Mouse (Mus musculus): ENCODE measurements around the gene Zfp207. TPM values are rescaled to one million over a fixed set of nuclear protein-coding genes. Genes with fewer than 3 reads are reported as not detected.
A peak's percentile ranks its signal among the peaks of the same experiment; 100 is the strongest.
"Not testable (repeated sequence)": the region's sequence is repeated elsewhere in the genome, so short reads cannot be mapped to it uniquely, and the experiment has no call there.

The Zfp207 gene
- 193 and 196 TPM in 2 replicates for polyA plus RNA-seq (2015; fragmentation: Nextera tagmentation; extraction: Ambion mirVana)

DNA sequence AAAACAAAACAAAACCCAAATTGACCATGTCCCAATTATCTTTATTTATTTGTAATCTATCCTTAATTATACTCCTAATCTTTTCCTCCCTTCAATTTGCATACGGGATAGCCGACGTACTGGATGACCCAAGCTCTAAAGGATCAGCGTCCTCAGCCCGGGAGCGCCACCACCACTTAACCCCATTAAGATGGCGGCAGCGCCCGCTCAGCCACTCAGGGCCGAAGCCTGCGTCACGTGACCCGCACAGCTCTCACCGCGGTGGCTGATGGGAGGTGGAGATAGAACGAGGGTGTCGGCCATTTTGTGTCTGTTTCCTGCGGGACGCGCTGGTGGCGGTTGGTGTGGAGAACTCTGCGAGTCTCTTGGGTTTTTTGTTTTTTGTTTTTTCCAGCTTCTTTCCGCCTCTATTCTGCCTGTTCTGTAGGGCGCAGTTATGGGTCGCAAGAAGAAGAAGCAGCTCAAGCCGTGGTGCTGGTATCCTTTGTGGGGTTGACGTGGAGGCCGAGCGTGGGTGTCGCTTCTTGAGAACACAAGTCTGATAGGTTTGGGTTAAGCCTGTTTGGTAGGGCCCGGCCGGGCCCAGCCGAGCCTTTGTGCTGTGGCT, at the start of gene Zfp207:
Gene Zfp207 (plus strand): TSS at position 261 of the 607 bp plus-strand sequence.
- H3K27me3 ChIP-seq = no peaks in the 10 kb centered on the region
- H3K4me3 ChIP-seq = peak within 1 kb of the TSS; percentile 85
- H3K9me3 ChIP-seq = no peaks in the 10 kb centered on the region
- peak within 1 kb of the TSS; percentile 69 for H3K4me2 ChIP-seq
- ATAC-seq (ENCODE audit: insufficient number of reproducible peaks, low FRiP score, low TSS enrichment, low read depth) = peak; percentile 95
- peak within 1 kb of the TSS; percentile 93 for H3K27ac ChIP-seq
- peaks cover 27% of the 10 kb centered on the region; the same call in 1 of the 2 replicates for H3K4me1 ChIP-seq
- H3K9ac ChIP-seq = peak within 1 kb of the TSS; percentile 97
- H3K36me3 ChIP-seq = peaks cover 16% of the 10 kb centered on the region
- WGBS = under 1% methylated on average over 33 of the region's 33 CpGs

GRCm38 (mm10) chr11:80335609-80336350, 47.3 kb upstream of the Zfp207 start:
- Histone ChIP-seq H3K4me2 (no peak overlapping the region), H3K9ac (no peak overlapping the region), H3K36me3 (no peaks in the 10 kb centered on the region), H3K9me3 (no peaks in the 10 kb centered on the region), H3K27me3 (no peaks in the 10 kb centered on the region), H3K4me1 (0 out of 2 replicates have a peak, but pooled peaks cover 3% of the 10 kb centered on the region), H3K4me3 (no peak overlapping the region), H3K27ac (no peak overlapping the region)
- 2% methylated on average over 7 of the region's 7 CpGs for WGBS
- ATAC-seq (ENCODE audit: insufficient number of reproducible peaks, low FRiP score, low TSS enrichment, low read depth) = no peak

DNA sequence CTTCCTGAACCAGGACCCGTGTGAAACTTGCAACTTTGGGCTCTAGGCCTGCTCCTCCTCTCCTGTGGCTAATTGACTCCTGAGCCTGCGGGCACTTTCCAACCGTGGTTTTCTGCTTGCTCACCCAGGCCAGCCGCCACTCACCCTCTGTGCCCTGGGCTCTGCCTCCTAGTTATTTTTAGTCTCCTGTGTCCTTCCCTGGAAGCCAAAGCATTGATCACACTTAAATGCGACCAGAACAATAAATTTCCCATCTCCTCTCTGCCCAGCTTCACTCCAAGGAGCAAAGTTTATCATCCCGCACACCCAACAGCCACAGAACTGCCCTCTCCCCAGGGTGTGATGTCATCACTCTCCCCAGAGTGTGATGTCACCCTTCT, 46.7 kb upstream of the Zfp207 start:
- H3K9ac ChIP-seq = no peak overlapping the region
- H3K4me1 ChIP-seq = 0 out of 2 replicates have a peak, but pooled peaks cover 3% of the 10 kb centered on the region
- no peak overlapping the region for H3K4me3 ChIP-seq
- H3K27me3 ChIP-seq = no peaks in the 10 kb centered on the region
- no peaks in the 10 kb centered on the region for H3K36me3 ChIP-seq
- no peak overlapping the region for H3K4me2 ChIP-seq
- 14% methylated on average over 6 of the region's 6 CpGs for WGBS
- no peak for ATAC-seq (ENCODE audit: insufficient number of reproducible peaks, low FRiP score, low TSS enrichment, low read depth)
- H3K27ac ChIP-seq = no peak overlapping the region
- no peaks in the 10 kb centered on the region for H3K9me3 ChIP-seq

GRCm38 (mm10) chr11:80342482-80342881, 40.6 kb upstream of the Zfp207 start:
- 11% methylated on average over 2 of the region's 2 CpGs for WGBS
- Histone ChIP-seq H3K9me3 (no peaks in the 10 kb centered on the region), H3K27ac (no peak overlapping the region), H3K27me3 (no peaks in the 10 kb centered on the region), H3K9ac (no peak overlapping the region), H3K4me3 (no peak overlapping the region), H3K36me3 (no peaks in the 10 kb centered on the region), H3K4me2 (no peak overlapping the region), H3K4me1 (no peaks in the 10 kb centered on the region)
- ATAC-seq (ENCODE audit: insufficient number of reproducible peaks, low FRiP score, low TSS enrichment, low read depth) = no peak

GRCm38 (mm10) chr11:80351832-80352430, 31.1 kb upstream of the Zfp207 start:
- WGBS = 66% methylated on average over 5 of the region's 5 CpGs
- Histone ChIP-seq H3K4me1 (no peaks in the 10 kb centered on the region), H3K9ac (no peak overlapping the region), H3K27ac (no peak overlapping the region), H3K27me3 (no peaks in the 10 kb centered on the region), H3K4me3 (no peak overlapping the region), H3K9me3 (no peaks in the 10 kb centered on the region), H3K36me3 (no peaks in the 10 kb centered on the region), H3K4me2 (no peak overlapping the region)
- ATAC-seq (ENCODE audit: insufficient number of reproducible peaks, low FRiP score, low TSS enrichment, low read depth) = no peak

DNA sequence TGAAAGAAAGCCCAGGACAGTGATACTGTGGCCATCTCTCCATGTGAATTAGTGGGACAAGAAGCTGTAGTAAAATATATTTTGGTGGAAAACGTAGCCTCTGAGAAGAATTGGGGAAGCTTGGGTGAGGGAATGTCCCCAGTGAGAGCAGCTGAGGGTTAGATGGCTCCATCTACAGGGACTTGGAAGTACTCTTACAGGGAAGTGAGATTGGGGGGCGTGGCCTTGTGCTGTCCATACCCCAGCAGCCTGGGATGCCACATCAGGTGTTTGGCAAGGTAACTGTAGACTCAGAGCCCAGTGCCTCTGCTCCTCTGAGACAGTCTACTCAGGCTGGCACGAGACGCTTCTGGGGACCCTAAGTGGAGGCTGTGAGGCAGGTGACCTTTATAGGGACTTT, 28.2 kb upstream of the Zfp207 start:
- H3K27ac ChIP-seq = no peak overlapping the region
- H3K4me1 ChIP-seq = no peaks in the 10 kb centered on the region
- peaks cover 8% of the 10 kb centered on the region; the same call in 1 of the 2 replicates for H3K36me3 ChIP-seq
- no peak overlapping the region for H3K9ac ChIP-seq
- H3K4me2 ChIP-seq = no peak overlapping the region
- H3K27me3 ChIP-seq = no peaks in the 10 kb centered on the region
- WGBS = 40% methylated on average over 4 of the region's 4 CpGs
- H3K9me3 ChIP-seq = no peaks in the 10 kb centered on the region
- H3K4me3 ChIP-seq = no peak overlapping the region
- no peak for ATAC-seq (ENCODE audit: insufficient number of reproducible peaks, low FRiP score, low TSS enrichment, low read depth)

DNA sequence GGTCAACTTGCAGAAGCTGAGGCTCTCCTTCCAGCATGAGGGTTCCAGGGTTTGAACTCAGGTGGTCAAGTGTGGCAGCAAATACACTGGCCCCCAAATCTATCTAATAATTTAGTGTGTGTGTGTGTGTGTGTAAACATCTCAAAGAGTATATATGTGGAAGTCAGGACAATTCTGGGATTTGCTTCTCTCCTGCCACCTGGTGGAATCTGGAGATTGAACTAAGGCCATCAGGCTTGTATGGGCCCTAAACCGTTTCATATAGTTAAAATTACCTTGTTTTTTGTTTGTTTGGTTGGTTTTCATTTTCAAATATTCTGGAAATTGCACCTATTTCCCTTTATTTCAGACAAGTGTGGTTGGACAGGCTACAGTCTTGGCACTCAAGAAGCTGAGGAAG, 14.1 kb upstream of the Zfp207 start:
- H3K36me3 ChIP-seq = peaks cover 63% of the 10 kb centered on the region
- ATAC-seq (ENCODE audit: insufficient number of reproducible peaks, low FRiP score, low TSS enrichment, low read depth) = no peak

GRCm38 (mm10) chr11:80376651-80377050, 6.4 kb upstream of the Zfp207 start:
- Histone ChIP-seq H3K27ac (no peak overlapping the region), H3K9ac (no peak overlapping the region), H3K36me3 (peaks cover 27% of the 10 kb centered on the region), H3K9me3 (no peaks in the 10 kb centered on the region), H3K4me3 (no peak overlapping the region), H3K4me2 (peak overlapping the region; percentile 82; the same call in 1 of the 2 replicates), H3K27me3 (no peaks in the 10 kb centered on the region), H3K4me1 (0 out of 2 replicates have a peak, but pooled peaks cover 8% of the 10 kb centered on the region)
- WGBS = 63% methylated on average over 4 of the region's 4 CpGs
- ATAC-seq (ENCODE audit: insufficient number of reproducible peaks, low FRiP score, low TSS enrichment, low read depth) = no peak

More for the DNA sequence above, 14.1 kb upstream of the Zfp207 start:
- 84% methylated on average over 1 of the region's 1 CpGs for WGBS
- Histone ChIP-seq H3K9ac (no peak overlapping the region), H3K9me3 (no peaks in the 10 kb centered on the region), H3K4me2 (no peak overlapping the region), H3K4me3 (no peak overlapping the region), H3K27ac (no peak overlapping the region), H3K27me3 (no peaks in the 10 kb centered on the region), H3K4me1 (no peaks in the 10 kb centered on the region)

DNA sequence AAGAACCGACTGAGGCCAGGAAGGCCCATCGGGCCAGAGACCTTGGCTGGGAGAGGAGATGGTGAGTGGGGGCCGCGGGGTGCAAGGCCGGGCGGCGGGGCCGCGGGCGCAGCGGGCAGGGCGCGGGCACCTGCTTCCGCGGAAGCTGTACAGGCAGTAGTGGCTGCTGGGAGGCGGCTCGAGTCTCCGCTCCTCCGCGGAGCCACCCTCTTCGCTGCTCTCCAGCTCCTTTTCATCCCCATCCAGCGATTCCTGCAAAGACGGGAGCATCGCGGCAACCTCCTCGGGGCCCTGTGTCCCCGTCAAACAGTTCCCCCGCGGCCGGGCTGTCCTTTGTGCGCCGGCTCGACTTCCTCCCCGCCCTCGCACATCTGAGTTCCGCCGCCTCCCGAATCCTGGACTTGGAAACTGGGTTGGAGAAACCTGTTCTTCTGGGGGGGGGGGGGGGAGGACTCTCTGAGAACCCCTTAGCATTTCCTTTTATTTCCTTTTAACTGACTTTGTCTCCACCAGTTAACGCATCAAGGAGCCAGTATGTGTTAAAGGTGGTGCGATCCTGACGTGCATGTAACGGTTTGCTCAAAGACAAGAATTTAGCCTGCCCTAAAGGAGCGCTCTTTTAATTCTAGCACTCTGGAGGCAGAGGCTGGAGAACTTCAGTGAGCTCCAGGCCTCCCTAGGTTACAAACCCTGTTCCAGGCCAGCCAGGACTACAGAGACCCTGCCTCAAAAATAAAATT, 5.2 kb upstream of the Zfp207 start, which contains the start of gene 5730455P16Rik:
Gene 5730455P16Rik (minus strand): TSS at position 323 of the 740 bp plus-strand sequence.
- peaks cover 22% of the 10 kb centered on the region for H3K36me3 ChIP-seq
- H3K9ac ChIP-seq = peak within 1 kb of the TSS; percentile 94
- no peaks in the 10 kb centered on the region for H3K27me3 ChIP-seq
- 0 out of 2 replicates have a peak, but pooled peaks have one; percentile 59 for ATAC-seq (ENCODE audit: insufficient number of reproducible peaks, low FRiP score, low TSS enrichment, low read depth)
- 2% methylated on average over 39 of the region's 43 CpGs for WGBS
- 0 out of 2 replicates have a peak, but pooled peaks cover 14% of the 10 kb centered on the region for H3K4me1 ChIP-seq
- H3K27ac ChIP-seq = peak within 1 kb of the TSS; percentile 84
- no peaks in the 10 kb centered on the region for H3K9me3 ChIP-seq
- peak within 1 kb of the TSS; percentile 82 for H3K4me2 ChIP-seq
- peak within 1 kb of the TSS; percentile 73 for H3K4me3 ChIP-seq

GRCm38 (mm10) chr11:80378452-80379068, 4.5 kb upstream of the Zfp207 start:
- not testable (repeated sequence) for H3K9ac ChIP-seq; H3K9me3 ChIP-seq; ATAC-seq (ENCODE audit: insufficient number of reproducible peaks, low FRiP score, low TSS enrichment, low read depth); H3K27ac ChIP-seq; H3K27me3 ChIP-seq
- 0 out of 2 replicates have a peak, but pooled peaks cover 14% of the 10 kb centered on the region for H3K4me1 ChIP-seq
- peak overlapping the region; percentile 73 for H3K4me3 ChIP-seq
- WGBS = 71% methylated on average over 2 of the region's 2 CpGs
- peaks cover 16% of the 10 kb centered on the region for H3K36me3 ChIP-seq
- H3K4me2 ChIP-seq = peak overlapping the region; percentile 82

DNA sequence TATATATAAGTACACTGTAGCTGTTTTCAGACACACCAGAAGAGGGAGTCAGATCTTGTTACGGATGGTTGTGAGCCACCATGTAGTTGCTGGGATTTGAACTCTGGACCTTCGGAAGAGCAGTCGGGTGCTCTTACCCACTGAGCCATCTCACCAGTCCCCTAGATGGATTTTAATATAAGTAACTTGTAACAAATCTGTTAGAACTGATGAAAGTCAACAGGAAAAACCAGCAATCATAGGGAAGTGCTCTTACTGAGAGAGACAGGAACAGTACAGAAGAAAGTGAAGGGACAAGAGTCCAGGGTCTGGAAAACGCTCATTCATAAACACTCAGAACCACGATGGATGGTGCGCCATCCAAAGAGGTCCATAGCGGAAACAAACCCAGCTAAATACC, 3.9 kb upstream of the Zfp207 start:
- H3K36me3 ChIP-seq = peaks cover 10% of the 10 kb centered on the region
- not testable (repeated sequence) for H3K9me3 ChIP-seq; ATAC-seq (ENCODE audit: insufficient number of reproducible peaks, low FRiP score, low TSS enrichment, low read depth); H3K4me2 ChIP-seq; H3K27ac ChIP-seq; H3K9ac ChIP-seq; H3K4me3 ChIP-seq; H3K27me3 ChIP-seq
- WGBS = 94% methylated on average over 7 of the region's 7 CpGs
- H3K4me1 ChIP-seq = 0 out of 2 replicates have a peak, but pooled peaks cover 14% of the 10 kb centered on the region
